Mouse (Mus musculus) limb, embryonic 12.5 days (tissue): ENCODE measurements around the gene Ces1c. TPM values are rescaled to one million over a fixed set of nuclear protein-coding genes. Genes with fewer than 3 reads are reported as not detected.

Experiments used
- ATAC-seq: fragments of 200-750 bp; cut with Nextera tagmentation; 2 replicates; pipeline ENCODE4 v1.8.0; 2017; ENCODE audit warnings: low read depth, moderate TSS enrichment; ENCODE audit not compliant: insufficient number of reproducible peaks, insufficient read depth, low FRiP score, low TSS enrichment
- H3K27ac ChIP-seq: fragments of 300-500 bp; sonication (generic); 2 replicates; pipeline ENCODE4 v1.5.1; 2016; ENCODE audit warnings: mild to moderate bottlenecking, moderate library complexity
- H3K27me3 ChIP-seq: fragments of 300-500 bp; sonication (generic); 2 replicates; pipeline ENCODE4 v1.6.1; 2016; ENCODE audit warnings: mild to moderate bottlenecking, moderate library complexity
- H3K36me3 ChIP-seq: fragments of 300-500 bp; sonication (generic); 2 replicates; pipeline ENCODE4 v1.6.1; 2016; ENCODE audit warnings: mild to moderate bottlenecking, moderate library complexity
- H3K4me1 ChIP-seq: fragments of 300-500 bp; sonication (generic); replicated peaks from 2 replicates; pipeline ENCODE4 v1.6.1; 2016
- H3K4me2 ChIP-seq: fragments of 300-500 bp; sonication (generic); 2 replicates; pipeline ENCODE4 v1.6.1; 2016; ENCODE audit warnings: mild to moderate bottlenecking, moderate library complexity
- H3K4me3 ChIP-seq: fragments of 300-500 bp; sonication (generic); replicated peaks from 2 replicates; pipeline ENCODE4 v1.5.1; 2016; ENCODE audit warnings: mild to moderate bottlenecking
- H3K9ac ChIP-seq: fragments of 300-500 bp; sonication (generic); replicated peaks from 2 replicates; pipeline ENCODE4 v1.6.1; 2016; ENCODE audit warnings: mild to moderate bottlenecking, moderate library complexity
- H3K9me3 ChIP-seq: fragments of 300-500 bp; sonication (generic); 2 replicates; pipeline ENCODE4 v1.6.1; 2016; ENCODE audit warnings: mild to moderate bottlenecking, moderate library complexity
- WGBS: fragments of 180-500 bp; shearing (Covaris S2); methylation state at CpG from one replicate; pipeline ENCODE4 v1.1.7; 2016; 5-methylcytosine and 5-hydroxymethylcytosine counted together
- polyA plus RNA-seq: library from polyadenylated mRNA; unstranded; fragments of >200 nt; fragmentation: Nextera tagmentation; extraction: Ambion mirVana; gene quantifications from 2 replicates; pipeline ENCODE4 v1.2.1, GENCODE M21; 2016

The Ces1c gene
- polyA plus RNA-seq, 1 experiment from 2014 or later = not detected

- Histone ChIP-seq H3K27ac (no peak overlapping the region), H3K27me3 (no peaks in the 10 kb centered on the region), H3K4me3 (no peak overlapping the region), H3K9me3 (no peaks in the 10 kb centered on the region), H3K9ac (no peak overlapping the region), H3K36me3 (no peaks in the 10 kb centered on the region), H3K4me1 (no peaks in the 10 kb centered on the region), H3K4me2 (no peak overlapping the region)
- no peak for ATAC-seq
- 86% methylated on average over 1 of the region's 1 CpGs for WGBS
These were observed 9.1 kb downstream of the Ces1c start for GRCm38 (mm10) chr8:93122005-93122404.

- no peaks in the 10 kb centered on the region for H3K27me3 ChIP-seq
- H3K36me3 ChIP-seq = no peaks in the 10 kb centered on the region
- no peak for ATAC-seq
- no peak overlapping the region for H3K4me2 ChIP-seq
- H3K27ac ChIP-seq = no peak overlapping the region
- no peak overlapping the region for H3K9ac ChIP-seq
- no peaks in the 10 kb centered on the region for H3K4me1 ChIP-seq
- no peak overlapping the region for H3K4me3 ChIP-seq
- H3K9me3 ChIP-seq = 0 out of 2 replicates have a peak, but pooled peaks cover 4% of the 10 kb centered on the region
These were observed 35.7 kb downstream of the Ces1c start for GRCm38 (mm10) chr8:93095376-93095775.

GRCm38 (mm10) chr8:93091324-93091723 lies 39.8 kb downstream of the Ces1c start:
- whole genome bisulfite sequencing = 73% methylated on average over 1 of the region's 1 CpGs
- no peak for ATAC-seq

GRCm38 (mm10) chr8:93088686-93089122 lies 42.4 kb downstream of the Ces1c start:
- Histone ChIP-seq H3K36me3 (no peaks in the 10 kb centered on the region), H3K4me1 (peaks cover 7% of the 10 kb centered on the region), H3K4me2 (peak overlapping the region; percentile 47), H3K9ac (0 out of 2 replicates have a peak overlapping the region, but pooled peaks have one; percentile 31), H3K9me3 (no peaks in the 10 kb centered on the region), H3K27me3 (no peaks in the 10 kb centered on the region), H3K4me3 (peak overlapping the region; percentile 9), H3K27ac (peak overlapping the region; percentile 64; the same call in 1 of the 2 replicates)
- peak; percentile 98 for ATAC-seq
- WGBS = 5% methylated on average over 2 of the region's 2 CpGs

More at GRCm38 (mm10) chr8:93091324-93091723, 39.8 kb downstream of the Ces1c start:
- Histone ChIP-seq H3K9ac (no peak overlapping the region), H3K4me1 (peaks cover 7% of the 10 kb centered on the region), H3K27ac (no peak overlapping the region), H3K4me2 (no peak overlapping the region), H3K27me3 (no peaks in the 10 kb centered on the region), H3K36me3 (no peaks in the 10 kb centered on the region), H3K4me3 (no peak overlapping the region), H3K9me3 (no peaks in the 10 kb centered on the region)

- WGBS = 27% methylated on average over 7 of the region's 7 CpGs
These were observed 42.9 kb downstream of the Ces1c start for GRCm38 (mm10) chr8:93088193-93088592.

GRCm38 (mm10) chr8:93079887-93080286 lies 51.2 kb downstream of the Ces1c start, which contains the start of gene Ces1b:
Gene Ces1b, minus strand, starts transcription at chr8:93080017.
- WGBS = 71% methylated on average over 2 of the region's 2 CpGs
- no peaks in the 10 kb centered on the region for H3K9me3 ChIP-seq
- no peak for ATAC-seq
- no peaks in the 10 kb centered on the region for H3K27me3 ChIP-seq
- no peak within 1 kb of the TSS for H3K9ac ChIP-seq
- H3K27ac ChIP-seq = no peak within 1 kb of the TSS
- no peak within 1 kb of the TSS for H3K4me3 ChIP-seq
- no peaks in the 10 kb centered on the region for H3K36me3 ChIP-seq
- no peaks in the 10 kb centered on the region for H3K4me1 ChIP-seq
- no peak within 1 kb of the TSS for H3K4me2 ChIP-seq

More at GRCm38 (mm10) chr8:93088193-93088592, 42.9 kb downstream of the Ces1c start:
- H3K27ac ChIP-seq = peak overlapping the region; percentile 64; the same call in 1 of the 2 replicates
- H3K9me3 ChIP-seq = no peaks in the 10 kb centered on the region
- no peaks in the 10 kb centered on the region for H3K27me3 ChIP-seq
- H3K4me3 ChIP-seq = peak overlapping the region; percentile 9
- no peaks in the 10 kb centered on the region for H3K36me3 ChIP-seq
- 0 out of 2 replicates have a peak overlapping the region, but pooled peaks have one; percentile 31 for H3K9ac ChIP-seq
- H3K4me1 ChIP-seq = peaks cover 7% of the 10 kb centered on the region
- ATAC-seq = 0 out of 2 replicates have a peak, but pooled peaks have one; percentile 29
- peak overlapping the region; percentile 47 for H3K4me2 ChIP-seq

- H3K27me3 ChIP-seq = no peaks in the 10 kb centered on the region
- 90% methylated on average over 4 of the region's 4 CpGs for WGBS
- no peak overlapping the region for H3K9ac ChIP-seq
- no peak for ATAC-seq
- H3K4me2 ChIP-seq = no peak overlapping the region
- H3K4me1 ChIP-seq = no peaks in the 10 kb centered on the region
- no peaks in the 10 kb centered on the region for H3K36me3 ChIP-seq
- H3K4me3 ChIP-seq = no peak overlapping the region
- no peaks in the 10 kb centered on the region for H3K9me3 ChIP-seq
- no peak overlapping the region for H3K27ac ChIP-seq
These were observed 55.8 kb downstream of the Ces1c start for GRCm38 (mm10) chr8:93075251-93075650.

GRCm38 (mm10) chr8:93063416-93064117 lies 67.5 kb downstream of the Ces1c start:
- H3K4me1 ChIP-seq = no peaks in the 10 kb centered on the region
- H3K9ac ChIP-seq = no peak overlapping the region
- H3K27ac ChIP-seq = no peak overlapping the region
- ATAC-seq = no peak
- H3K36me3 ChIP-seq = no peaks in the 10 kb centered on the region
- no peak overlapping the region for H3K4me3 ChIP-seq
- H3K9me3 ChIP-seq = no peaks in the 10 kb centered on the region
- WGBS = 81% methylated on average over 3 of the region's 3 CpGs
- H3K4me2 ChIP-seq = no peak overlapping the region
- H3K27me3 ChIP-seq = no peaks in the 10 kb centered on the region

- no peak overlapping the region for H3K27ac ChIP-seq
- WGBS = 16% methylated on average over 2 of the region's 2 CpGs
- no peak overlapping the region for H3K4me3 ChIP-seq
- no peaks in the 10 kb centered on the region for H3K9me3 ChIP-seq
- H3K27me3 ChIP-seq = no peaks in the 10 kb centered on the region
- ATAC-seq = no peak
- no peak overlapping the region for H3K9ac ChIP-seq
- no peak overlapping the region for H3K4me2 ChIP-seq
- H3K36me3 ChIP-seq = no peaks in the 10 kb centered on the region
- no peaks in the 10 kb centered on the region for H3K4me1 ChIP-seq
These were observed 71.9 kb downstream of the Ces1c start for GRCm38 (mm10) chr8:93059185-93059584.

- ATAC-seq = no peak
- WGBS = 45% methylated on average over 2 of the region's 2 CpGs
- no peak overlapping the region for H3K9ac ChIP-seq
These were observed 75.8 kb downstream of the Ces1c start for GRCm38 (mm10) chr8:93055238-93055637.

More at GRCm38 (mm10) chr8:93055238-93055637, 75.8 kb downstream of the Ces1c start:
- no peak overlapping the region for H3K4me3 ChIP-seq
- no peaks in the 10 kb centered on the region for H3K27me3 ChIP-seq
- H3K27ac ChIP-seq = no peak overlapping the region
- no peaks in the 10 kb centered on the region for H3K4me1 ChIP-seq
- H3K36me3 ChIP-seq = no peaks in the 10 kb centered on the region
- H3K9me3 ChIP-seq = no peaks in the 10 kb centered on the region
- H3K4me2 ChIP-seq = no peak overlapping the region
